Mouse (Mus musculus): ENCODE measurements around the gene Gm29106.

DNA sequence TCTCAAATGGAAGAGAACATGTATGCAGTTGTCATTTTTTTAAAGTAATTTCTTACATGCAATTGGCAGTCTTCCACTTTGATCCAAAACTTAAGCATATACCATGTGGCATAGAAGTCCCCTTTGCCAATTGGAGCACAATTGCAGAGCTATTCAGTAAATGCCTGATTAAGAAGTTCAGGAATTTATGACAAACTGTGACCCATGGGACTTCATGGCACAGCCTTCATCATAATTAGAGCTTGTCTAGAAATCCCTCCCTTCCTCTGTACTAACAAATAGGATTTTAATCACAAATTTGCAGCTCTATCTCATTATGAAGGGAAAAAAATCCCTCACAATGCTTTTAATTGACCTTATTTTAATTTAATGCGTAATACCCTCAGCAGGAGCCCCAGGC lies 59.7 kb downstream of the Gm29106 start:
- TF ChIP-seq CTCF (IDR thresholded peaks at IDR 0.05; ENCODE audit: borderline replicate concordance, insufficient read depth, low read length) (no peak), POLR2A (IDR thresholded peaks at IDR 0.05; ENCODE audit: low read depth, low read length) (no peak)
